Mouse (Mus musculus): ENCODE data around the gene Iqck. TPM values are rescaled to one million over a fixed set of nuclear protein-coding genes. Genes with fewer than 3 reads are reported as not detected.

Iqck gene
- polyA plus RNA-seq, 1 experiment from 2014 or later = 3.4 TPM

GRCm38 (mm10) chr7:118846329-118846728 is 9.2 kb upstream of the Iqck start:
- Histone ChIP-seq H3K4me3 (ENCODE audit: low read depth, low read length) (no peak overlapping the region), H3K27ac (ENCODE audit: low read depth, low read length) (no peak overlapping the region), H3K36me3 (ENCODE audit: control insufficient read depth, insufficient read depth, low read length) (peaks cover 97% of the 10 kb centered on the region), H3K4me2 (ENCODE audit: low read length) (no peak overlapping the region), H3K9ac (ENCODE audit: low read length) (no peak overlapping the region), H3K9me3 (replicated peaks; ENCODE audit: control insufficient read depth, low read length) (no peaks in the 10 kb centered on the region), H3K4me1 (ENCODE audit: control insufficient read depth, insufficient read depth, low read length) (no peaks in the 10 kb centered on the region), H3K27me3 (replicated peaks; ENCODE audit: control insufficient read depth, insufficient read depth, low read length) (no peaks in the 10 kb centered on the region)
- ATAC-seq (no peak), DNase-seq (ENCODE audit: low spot score) (no peak)
- WGBS = 90% methylated on average over 4 of the region's 4 CpGs

GRCm38 (mm10) chr7:118848796-118849195 is 6.8 kb upstream of the Iqck start:
- Histone ChIP-seq H3K9ac (ENCODE audit: low read length) (no peak overlapping the region), H3K4me3 (ENCODE audit: low read depth, low read length) (no peak overlapping the region), H3K36me3 (ENCODE audit: control insufficient read depth, insufficient read depth, low read length) (peaks cover 92% of the 10 kb centered on the region), H3K4me2 (ENCODE audit: low read length) (no peak overlapping the region), H3K4me1 (ENCODE audit: control insufficient read depth, insufficient read depth, low read length) (no peaks in the 10 kb centered on the region), H3K9me3 (replicated peaks; ENCODE audit: control insufficient read depth, low read length) (no peaks in the 10 kb centered on the region), H3K27ac (ENCODE audit: low read depth, low read length) (no peak overlapping the region), H3K27me3 (replicated peaks; ENCODE audit: control insufficient read depth, insufficient read depth, low read length) (no peaks in the 10 kb centered on the region)
- no peak for DNase-seq (ENCODE audit: low spot score)
- 92% methylated on average over 10 of the region's 10 CpGs for WGBS
- no peak for ATAC-seq

- WGBS = 89% methylated on average over 5 of the region's 5 CpGs
- Histone ChIP-seq H3K36me3 (ENCODE audit: control insufficient read depth, insufficient read depth, low read length) (peaks cover 83% of the 10 kb centered on the region), H3K27me3 (replicated peaks; ENCODE audit: control insufficient read depth, insufficient read depth, low read length) (no peaks in the 10 kb centered on the region), H3K4me1 (ENCODE audit: control insufficient read depth, insufficient read depth, low read length) (peaks cover 2% of the 10 kb centered on the region; the same call in 1 of the 2 replicates), H3K4me3 (ENCODE audit: low read depth, low read length) (no peak overlapping the region), H3K4me2 (ENCODE audit: low read length) (no peak overlapping the region), H3K9ac (ENCODE audit: low read length) (no peak overlapping the region), H3K9me3 (replicated peaks; ENCODE audit: control insufficient read depth, low read length) (no peaks in the 10 kb centered on the region), H3K27ac (ENCODE audit: low read depth, low read length) (no peak overlapping the region)
- DNase-seq (ENCODE audit: low spot score) = no peak
- no peak for ATAC-seq
Measured at GRCm38 (mm10) chr7:118849543-118850250, 5.9 kb upstream of the Iqck start.

- H3K36me3 ChIP-seq (ENCODE audit: control insufficient read depth, insufficient read depth, low read length) = peaks cover 72% of the 10 kb centered on the region
- no peak overlapping the region for H3K4me3 ChIP-seq (ENCODE audit: low read depth, low read length)
- no peaks in the 10 kb centered on the region for H3K9me3 ChIP-seq (replicated peaks; ENCODE audit: control insufficient read depth, low read length)
- DNase-seq (ENCODE audit: low spot score) (peak; percentile 33), ATAC-seq (no peak)
- WGBS = 66% methylated on average over 9 of the region's 9 CpGs
- H3K27me3 ChIP-seq (replicated peaks; ENCODE audit: control insufficient read depth, insufficient read depth, low read length) = no peaks in the 10 kb centered on the region
- peaks cover 5% of the 10 kb centered on the region; the same call in 1 of the 2 replicates for H3K4me1 ChIP-seq (ENCODE audit: control insufficient read depth, insufficient read depth, low read length)
- H3K27ac ChIP-seq (ENCODE audit: low read depth, low read length) = no peak overlapping the region
- no peak overlapping the region for H3K4me2 ChIP-seq (ENCODE audit: low read length)
- H3K9ac ChIP-seq (ENCODE audit: low read length) = no peak overlapping the region
Measured at GRCm38 (mm10) chr7:118850676-118851290, 4.8 kb upstream of the Iqck start.

- Histone ChIP-seq H3K4me1 (ENCODE audit: control insufficient read depth, insufficient read depth, low read length) (peaks cover 5% of the 10 kb centered on the region; the same call in 1 of the 2 replicates), H3K4me3 (ENCODE audit: low read depth, low read length) (no peak overlapping the region), H3K9me3 (replicated peaks; ENCODE audit: control insufficient read depth, low read length) (no peaks in the 10 kb centered on the region), H3K27ac (ENCODE audit: low read depth, low read length) (no peak overlapping the region), H3K27me3 (replicated peaks; ENCODE audit: control insufficient read depth, insufficient read depth, low read length) (no peaks in the 10 kb centered on the region), H3K4me2 (ENCODE audit: low read length) (no peak overlapping the region), H3K36me3 (ENCODE audit: control insufficient read depth, insufficient read depth, low read length) (peaks cover 64% of the 10 kb centered on the region), H3K9ac (ENCODE audit: low read length) (no peak overlapping the region)
- ATAC-seq = no peak
- 94% methylated on average over 7 of the region's 7 CpGs for WGBS
- DNase-seq (ENCODE audit: low spot score) = no peak
Measured at GRCm38 (mm10) chr7:118851571-118851970, 4.0 kb upstream of the Iqck start.

- ATAC-seq = no peak
Measured at GRCm38 (mm10) chr7:118852611-118853010, 2.9 kb upstream of the Iqck start.

GRCm38 (mm10) chr7:118854606-118855005 is 946 bp upstream of the Iqck start:
- ATAC-seq = no peak
- no peaks in the 10 kb centered on the region for H3K9me3 ChIP-seq (replicated peaks; ENCODE audit: control insufficient read depth, low read length)
- no peak overlapping the region for H3K27ac ChIP-seq (ENCODE audit: low read depth, low read length)
- H3K9ac ChIP-seq (ENCODE audit: low read length) = peak overlapping the region; percentile 72
- H3K27me3 ChIP-seq (replicated peaks; ENCODE audit: control insufficient read depth, insufficient read depth, low read length) = no peaks in the 10 kb centered on the region
- DNase-seq (ENCODE audit: low spot score) = no peak
- H3K4me1 ChIP-seq (ENCODE audit: control insufficient read depth, insufficient read depth, low read length) = peaks cover 5% of the 10 kb centered on the region; the same call in 1 of the 2 replicates
- peak overlapping the region; percentile 66 for H3K4me3 ChIP-seq (ENCODE audit: low read depth, low read length)
- peak overlapping the region; percentile 82 for H3K4me2 ChIP-seq (ENCODE audit: low read length)
- peaks cover 33% of the 10 kb centered on the region for H3K36me3 ChIP-seq (ENCODE audit: control insufficient read depth, insufficient read depth, low read length)
- WGBS = 19% methylated on average over 3 of the region's 3 CpGs

More at GRCm38 (mm10) chr7:118852611-118853010, 2.9 kb upstream of the Iqck start:
- Histone ChIP-seq H3K27ac (ENCODE audit: low read depth, low read length) (no peak overlapping the region), H3K9me3 (replicated peaks; ENCODE audit: control insufficient read depth, low read length) (no peaks in the 10 kb centered on the region), H3K4me2 (ENCODE audit: low read length) (no peak overlapping the region), H3K9ac (ENCODE audit: low read length) (no peak overlapping the region), H3K36me3 (ENCODE audit: control insufficient read depth, insufficient read depth, low read length) (peaks cover 53% of the 10 kb centered on the region), H3K4me1 (ENCODE audit: control insufficient read depth, insufficient read depth, low read length) (peaks cover 5% of the 10 kb centered on the region; the same call in 1 of the 2 replicates), H3K27me3 (replicated peaks; ENCODE audit: control insufficient read depth, insufficient read depth, low read length) (no peaks in the 10 kb centered on the region), H3K4me3 (ENCODE audit: low read depth, low read length) (no peak overlapping the region)
- no peak for DNase-seq (ENCODE audit: low spot score)
- WGBS = 87% methylated on average over 4 of the region's 4 CpGs

- no peak for DNase-seq (ENCODE audit: low spot score)
- Histone ChIP-seq H3K27ac (ENCODE audit: low read depth, low read length) (peak within 1 kb of the TSS; percentile 70), H3K36me3 (ENCODE audit: control insufficient read depth, insufficient read depth, low read length) (peaks cover 21% of the 10 kb centered on the region), H3K4me3 (ENCODE audit: low read depth, low read length) (peak within 1 kb of the TSS; percentile 66), H3K9ac (ENCODE audit: low read length) (peak within 1 kb of the TSS; percentile 72), H3K4me2 (ENCODE audit: low read length) (peak within 1 kb of the TSS; percentile 82), H3K9me3 (replicated peaks; ENCODE audit: control insufficient read depth, low read length) (no peaks in the 10 kb centered on the region), H3K4me1 (ENCODE audit: control insufficient read depth, insufficient read depth, low read length) (peaks cover 5% of the 10 kb centered on the region; the same call in 1 of the 2 replicates), H3K27me3 (replicated peaks; ENCODE audit: control insufficient read depth, insufficient read depth, low read length) (no peaks in the 10 kb centered on the region)
- peak; percentile 86; the same call in 1 of the 2 replicates for ATAC-seq
- WGBS = 1% methylated on average over 46 of the region's 46 CpGs
Measured at GRCm38 (mm10) chr7:118855877-118856304, 339 bp downstream of the Iqck start, which contains the start of gene Knop1. Gene Knop1, minus strand, starts transcription at chr7:118856254.

GRCm38 (mm10) chr7:118858640-118859039 is 3.1 kb downstream of the Iqck start:
- no peaks in the 10 kb centered on the region for H3K27me3 ChIP-seq (replicated peaks; ENCODE audit: control insufficient read depth, insufficient read depth, low read length)
- H3K27ac ChIP-seq (ENCODE audit: low read depth, low read length) = no peak overlapping the region
- WGBS = 92% methylated on average over 1 of the region's 1 CpGs
- no peaks in the 10 kb centered on the region for H3K36me3 ChIP-seq (ENCODE audit: control insufficient read depth, insufficient read depth, low read length)
- H3K9me3 ChIP-seq (replicated peaks; ENCODE audit: control insufficient read depth, low read length) = no peaks in the 10 kb centered on the region
- DNase-seq (ENCODE audit: low spot score) = no peak
- no peak overlapping the region for H3K4me2 ChIP-seq (ENCODE audit: low read length)
- H3K9ac ChIP-seq (ENCODE audit: low read length) = no peak overlapping the region
- peaks cover 5% of the 10 kb centered on the region; the same call in 1 of the 2 replicates for H3K4me1 ChIP-seq (ENCODE audit: control insufficient read depth, insufficient read depth, low read length)
- H3K4me3 ChIP-seq (ENCODE audit: low read depth, low read length) = no peak overlapping the region
- ATAC-seq = no peak

Data from forebrain, embryonic 14.5 days (tissue).